Mouse (Mus musculus) thymus, postnatal 0 days (tissue): Measurements from ENCODE around the gene Rnf220. TPM values are rescaled to one million over a fixed set of nuclear protein-coding genes. Genes with fewer than 3 reads are reported as not detected.

ENCODE experiments used
- DNase-seq: peaks from one replicate; pipeline ENCODE4 v3.0.0-alpha.2; 2015; ENCODE audit warnings: low spot score
- polyA plus RNA-seq: library from polyadenylated mRNA; unstranded; fragments of >200 nt; fragmentation: Nextera tagmentation; extraction: Ambion mirVana; gene quantifications from 2 replicates; pipeline ENCODE4 v1.2.1, GENCODE M21; 2015

The Rnf220 gene
- polyA plus RNA-seq, 1 experiment from 2014 or later = 74.0 TPM

- DNase-seq = no peak
These were observed 7.3 kb downstream of the Rnf220 start for GRCm38 (mm10) chr4:117489566-117489965.

- DNase-seq = no peak
These were observed 9.4 kb downstream of the Rnf220 start for GRCm38 (mm10) chr4:117487471-117487870.

GRCm38 (mm10) chr4:117486188-117486587, 10.7 kb downstream of the Rnf220 start:
- DNase-seq = no peak

GRCm38 (mm10) chr4:117485045-117485780, 11.6 kb downstream of the Rnf220 start:
- DNase-seq = no peak

- peak; percentile 35 for DNase-seq
These were observed 12.4 kb downstream of the Rnf220 start for GRCm38 (mm10) chr4:117484256-117485044.

- DNase-seq = peak; percentile 1
These were observed 13.0 kb downstream of the Rnf220 start for GRCm38 (mm10) chr4:117483931-117484255.

GRCm38 (mm10) chr4:117482103-117482502, 14.7 kb downstream of the Rnf220 start:
- DNase-seq = no peak

- no peak for DNase-seq
These were observed 16.0 kb downstream of the Rnf220 start for GRCm38 (mm10) chr4:117480611-117481445.

GRCm38 (mm10) chr4:117479951-117480350, 16.9 kb downstream of the Rnf220 start:
- peak; percentile 36 for DNase-seq

- DNase-seq = peak; percentile 88
These were observed 18.7 kb downstream of the Rnf220 start for GRCm38 (mm10) chr4:117478101-117478673.

GRCm38 (mm10) chr4:117477401-117477800, 19.5 kb downstream of the Rnf220 start:
- DNase-seq = peak; percentile 52

- DNase-seq = no peak
These were observed 20.1 kb downstream of the Rnf220 start for GRCm38 (mm10) chr4:117476777-117477176.

GRCm38 (mm10) chr4:117476355-117476754, 20.5 kb downstream of the Rnf220 start:
- no peak for DNase-seq

- no peak for DNase-seq
These were observed 22.9 kb downstream of the Rnf220 start for GRCm38 (mm10) chr4:117473985-117474354.

GRCm38 (mm10) chr4:117473291-117473984, 23.4 kb downstream of the Rnf220 start:
- no peak for DNase-seq

GRCm38 (mm10) chr4:117469471-117469870, 27.4 kb downstream of the Rnf220 start:
- DNase-seq = no peak

GRCm38 (mm10) chr4:117467936-117468335, 28.9 kb downstream of the Rnf220 start:
- no peak for DNase-seq

GRCm38 (mm10) chr4:117449151-117449550, 47.7 kb downstream of the Rnf220 start:
- DNase-seq = peak; percentile 54

GRCm38 (mm10) chr4:117447926-117448325, 48.9 kb downstream of the Rnf220 start:
- peak; percentile 54 for DNase-seq

- no peak for DNase-seq
These were observed 51.2 kb downstream of the Rnf220 start for GRCm38 (mm10) chr4:117445516-117446207.
